12 mouse cellular contexts compared by ENCODE assay signal in the genomic region with DNA sequence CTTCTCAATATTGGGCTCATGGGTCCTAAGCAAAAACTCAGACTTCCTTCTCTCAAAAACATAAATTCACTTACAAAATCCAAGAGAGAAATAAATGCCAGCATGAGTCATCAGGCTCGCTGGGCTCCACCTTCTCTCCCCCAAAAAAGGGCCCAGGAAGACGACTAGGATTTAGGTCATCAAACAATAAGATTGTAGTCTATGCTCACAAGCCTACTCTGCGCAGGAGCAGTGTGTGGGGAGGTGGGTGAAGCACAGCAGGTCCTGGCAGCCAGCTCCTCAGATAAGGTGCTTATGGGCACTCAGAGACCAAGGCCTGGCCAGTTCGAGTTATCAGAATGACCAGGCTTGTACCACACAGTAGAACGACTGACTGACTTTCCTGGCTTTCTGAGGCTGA. TPM values are rescaled to one million over a fixed set of nuclear protein-coding genes. Genes with fewer than 3 reads are reported as not detected.
DNase-seq lines count a peak whose midpoint lies in the region; ATAC-seq lines count a peak whose summit lies in the region.
"Had no signal": no experiment of that assay in that cellular context is flagged by ENCODE, and none has a peak within 500 bp of the region (broad histone marks: within the 10 kb centered on the region; RNA-seq: fewer than 3 reads in every experiment).

No protein-coding gene starts in this region.

- H3K36me3 ChIP-seq in neural tube, embryonic 13.5 days, result peaks cover 45% of the 10 kb centered on the region
- H3K36me3 ChIP-seq in neural tube, embryonic 15.5 days, result peaks cover 38% of the 10 kb centered on the region
- H3K36me3 ChIP-seq in stomach, embryonic 14.5 days (ENCODE audit: control insufficient read depth, insufficient read depth, low read length), result peaks cover 27% of the 10 kb centered on the region

- no peaks in the 10 kb centered on the region for H3K9me3 ChIP-seq in neural tube, embryonic 13.5 days
- no peaks in the 10 kb centered on the region for H3K9me3 ChIP-seq in neural tube, embryonic 15.5 days (replicated peaks)
- no peaks in the 10 kb centered on the region for H3K9me3 ChIP-seq in stomach, embryonic 14.5 days (ENCODE audit: control insufficient read depth, low read depth, low read length)
- H3K9me3 ChIP-seq: forebrain, embryonic 12.5 days; limb, embryonic 12.5 days had no signal

- intact Hi-C loops in heart, postnatal 36 days (cut with DNase I), result loop anchor here (5.0 kb wide), 1 partner anchor 222 kb away; no protein-coding TSS in a partner anchor
- intact Hi-C loops in heart, postnatal 10 days (cut with DNase I), result no loop called here

- H3K27me3 ChIP-seq in neural tube, embryonic 13.5 days, result no peaks in the 10 kb centered on the region
- no peaks in the 10 kb centered on the region for H3K27me3 ChIP-seq in neural tube, embryonic 15.5 days (replicated peaks)
- no peaks in the 10 kb centered on the region for H3K27me3 ChIP-seq in stomach, embryonic 14.5 days (ENCODE audit: control insufficient read depth, insufficient read depth, low read length)
- H3K27me3 ChIP-seq: forebrain, embryonic 12.5 days; limb, embryonic 12.5 days had no signal

- H3K4me2 ChIP-seq in neural tube, embryonic 13.5 days, result no peak overlapping the region
- no peak overlapping the region for H3K4me2 ChIP-seq in neural tube, embryonic 15.5 days
- no peak overlapping the region for H3K4me2 ChIP-seq in stomach, embryonic 14.5 days (replicated peaks; ENCODE audit: low read depth, low read length)
- H3K4me2 ChIP-seq: forebrain, embryonic 12.5 days; limb, embryonic 12.5 days had no signal

- DNase-seq in heart, adult 11 months, result peak; percentile 96
- DNase-seq in heart, postnatal 36 days, result no peak
- DNase-seq in heart, postnatal 10 days, result peak; percentile 53 to 63
- DNase-seq in thymus, adult 18-20 months, result no peak
- no peak for DNase-seq in right cerebral cortex, postnatal 25 days

- H3K4me1 ChIP-seq in neural tube, embryonic 13.5 days (replicated peaks), result peaks cover 41% of the 10 kb centered on the region
- H3K4me1 ChIP-seq in neural tube, embryonic 15.5 days, result peaks cover 40% of the 10 kb centered on the region
- peaks cover 16% of the 10 kb centered on the region for H3K4me1 ChIP-seq in stomach, embryonic 14.5 days (ENCODE audit: control insufficient read depth, insufficient read depth, low read length)

- no peak for ATAC-seq in neural tube, embryonic 13.5 days (ENCODE audit: low read depth)
- no peak for ATAC-seq in neural tube, embryonic 15.5 days (ENCODE audit: low FRiP score)
- no peak for ATAC-seq in stomach, embryonic 14.5 days (ENCODE audit: insufficient number of reproducible peaks, insufficient read depth, low FRiP score, low read depth)

- H3K4me3 ChIP-seq in neural tube, embryonic 13.5 days, result no peak overlapping the region
- H3K4me3 ChIP-seq in neural tube, embryonic 15.5 days (replicated peaks), result no peak overlapping the region
- no peak overlapping the region for H3K4me3 ChIP-seq in stomach, embryonic 14.5 days (ENCODE audit: low read depth, low read length)
- H3K4me3 ChIP-seq: forebrain, embryonic 12.5 days; limb, embryonic 12.5 days had no signal

- H3K9ac ChIP-seq in neural tube, embryonic 13.5 days, result no peak overlapping the region
- H3K9ac ChIP-seq in neural tube, embryonic 15.5 days (replicated peaks), result no peak overlapping the region
- H3K9ac ChIP-seq in stomach, embryonic 14.5 days (replicated peaks; ENCODE audit: low read depth, low read length), result no peak overlapping the region
- H3K9ac ChIP-seq: forebrain, embryonic 12.5 days had no signal

- H3K27ac ChIP-seq in neural tube, embryonic 13.5 days (replicated peaks), result peak overlapping the region; percentile 29; the same call in 1 of the 2 replicates
- H3K27ac ChIP-seq in neural tube, embryonic 15.5 days (replicated peaks), result no peak overlapping the region; the same call in none of the 2 replicates
- peak overlapping the region; percentile 11; the same call in 1 of the 2 replicates for H3K27ac ChIP-seq in stomach, embryonic 14.5 days (ENCODE audit: low read length)
- H3K27ac ChIP-seq: limb, embryonic 12.5 days had no signal

- WGBS in neural tube, embryonic 13.5 days, result 76% methylated on average over 5 of the region's 5 CpGs
- 81% methylated on average over 5 of the region's 5 CpGs for WGBS in neural tube, embryonic 15.5 days
- 62% methylated on average over 5 of the region's 5 CpGs for WGBS in stomach, embryonic 14.5 days

RNA-seq across cellular contexts. Expression of gene Hspb9, which starts 6.7 kb away (rescaled TPM):
- total RNA-seq in heart, postnatal 36 days (2021), result under 1 TPM in 1 of 2 experiments, not detected in 1; 0.43 TPM
- 0.43 TPM in 1 of 2 replicates, not detected in the other for polyA plus RNA-seq in neural tube, embryonic 13.5 days (2015; fragmentation: Nextera tagmentation; extraction: Ambion mirVana)
- polyA plus RNA-seq in neural tube, embryonic 15.5 days (2015; fragmentation: Nextera tagmentation; extraction: Ambion mirVana), result 0.43 TPM in 1 of 2 replicates, not detected in the other
- not detected for total RNA-seq in heart, postnatal 10 days (2021)
- polyA plus RNA-seq in stomach, embryonic 14.5 days (2014; fragmentation: Nextera tagmentation; extraction: Ambion mirVana), result 0.41 and 0.56 TPM in 2 replicates
- total RNA-seq: adrenal gland, postnatal 36 days; neutrophil, adult 5-6 weeks had no signal
- polyA plus RNA-seq: limb, embryonic 12.5 days had no signal

RNA-seq across cellular contexts. Expression of gene Kat2a, which starts 8.1 kb away (rescaled TPM):
- total RNA-seq in heart, postnatal 36 days (2021), result 10 to 100 TPM; 12.4 to 13.0 TPM
- 54.7 TPM in 2 replicates for polyA plus RNA-seq in neural tube, embryonic 13.5 days (2015; fragmentation: Nextera tagmentation; extraction: Ambion mirVana)
- polyA plus RNA-seq in neural tube, embryonic 15.5 days (2015; fragmentation: Nextera tagmentation; extraction: Ambion mirVana), result 64.4 and 67.2 TPM in 2 replicates
- 10 to 100 TPM; 16.1 to 16.6 TPM for total RNA-seq in heart, postnatal 10 days (2021)
- 50.7 and 51.7 TPM in 2 replicates for polyA plus RNA-seq in stomach, embryonic 14.5 days (2014; fragmentation: Nextera tagmentation; extraction: Ambion mirVana)

RNA-seq across cellular contexts. Expression of gene Dhx58, which starts 16.3 kb away (rescaled TPM):
- 1 to 10 TPM in 1 of 2 experiments, under 1 TPM in 1; 0.75 to 2.8 TPM for total RNA-seq in heart, postnatal 36 days (2021)
- 2.1 and 4.1 TPM in 2 replicates for polyA plus RNA-seq in neural tube, embryonic 13.5 days (2015; fragmentation: Nextera tagmentation; extraction: Ambion mirVana)
- 2.7 and 4.4 TPM in 2 replicates for polyA plus RNA-seq in neural tube, embryonic 15.5 days (2015; fragmentation: Nextera tagmentation; extraction: Ambion mirVana)
- total RNA-seq in heart, postnatal 10 days (2021), result under 1 TPM; 0.42 to 0.50 TPM
- 1.8 and 3.4 TPM in 2 replicates for polyA plus RNA-seq in stomach, embryonic 14.5 days (2014; fragmentation: Nextera tagmentation; extraction: Ambion mirVana)

RNA-seq across cellular contexts. Expression of gene Rab5c, which starts 17.7 kb away (rescaled TPM):
- 10 to 100 TPM; 54.3 to 62.1 TPM for total RNA-seq in heart, postnatal 36 days (2021)
- polyA plus RNA-seq in neural tube, embryonic 13.5 days (2015; fragmentation: Nextera tagmentation; extraction: Ambion mirVana), result 30.0 and 35.1 TPM in 2 replicates
- polyA plus RNA-seq in neural tube, embryonic 15.5 days (2015; fragmentation: Nextera tagmentation; extraction: Ambion mirVana), result 41.8 and 49.8 TPM in 2 replicates
- total RNA-seq in heart, postnatal 10 days (2021), result 10 to 100 TPM; 85.3 to 97.8 TPM
- 55.5 and 65.7 TPM in 2 replicates for polyA plus RNA-seq in stomach, embryonic 14.5 days (2014; fragmentation: Nextera tagmentation; extraction: Ambion mirVana)

RNA-seq across cellular contexts. Expression of gene Zfp385c, which starts 28.1 kb away (rescaled TPM):
- total RNA-seq in heart, postnatal 36 days (2021), result under 1 TPM in 1 of 2 experiments, not detected in 1; 0.28 TPM
- 0.10 and 0.21 TPM in 2 replicates for polyA plus RNA-seq in neural tube, embryonic 13.5 days (2015; fragmentation: Nextera tagmentation; extraction: Ambion mirVana)
- polyA plus RNA-seq in neural tube, embryonic 15.5 days (2015; fragmentation: Nextera tagmentation; extraction: Ambion mirVana), result 0.77 TPM in 2 replicates
- total RNA-seq in heart, postnatal 10 days (2021), result under 1 TPM; 0.30 to 0.65 TPM
- 0.22 TPM in 1 of 2 replicates, not detected in the other for polyA plus RNA-seq in stomach, embryonic 14.5 days (2014; fragmentation: Nextera tagmentation; extraction: Ambion mirVana)
- total RNA-seq: neutrophil, adult 5-6 weeks had no signal

Comparison
In these comparisons a context has a peak if more than half of its experiments do, and no peak if none do; other contexts are left out.
1. DNase-seq: peak in heart, adult 11 months (single experiment) and heart, postnatal 10 days (2 of 2); none in heart, postnatal 36 days (0 of 2), thymus, adult 18-20 months (0 of 2) and right cerebral cortex, postnatal 25 days (single experiment).